Mouse (Mus musculus) liver, embryonic 11.5 days (tissue): ENCODE measurements around the gene Copa. TPM values are rescaled to one million over a fixed set of nuclear protein-coding genes. Genes with fewer than 3 reads are reported as not detected.

ENCODE experiments used
- ATAC-seq: fragments of 200-750 bp; cut with Nextera tagmentation; replicated peaks from 2 replicates; pipeline ENCODE4 v1.8.0; 2017; ENCODE audit warnings: moderate number of reproducible peaks, mild to moderate bottlenecking, moderate TSS enrichment, moderate library complexity; ENCODE audit not compliant: low FRiP score
- DNase-seq: peaks from one replicate; pipeline ENCODE4 v3.0.0-alpha.2; 2017; ENCODE audit warnings: low spot score
- H3K27ac ChIP-seq: fragments of 300-500 bp; sonication (generic); 2 replicates; pipeline ENCODE4 v1.5.1; 2014; ENCODE audit warnings: mild to moderate bottlenecking, low read depth, low read length, control low read depth
- H3K27me3 ChIP-seq: fragments of 300-500 bp; sonication (generic); replicated peaks from 2 replicates; pipeline ENCODE4 v1.6.1; 2014; ENCODE audit warnings: low read length, mixed read lengths; ENCODE audit not compliant: control insufficient read depth, insufficient read depth
- H3K36me3 ChIP-seq: fragments of 300-500 bp; sonication (generic); 2 replicates; pipeline ENCODE4 v1.6.1; 2014; ENCODE audit warnings: mild to moderate bottlenecking, low read length, moderate library complexity, mixed read lengths; ENCODE audit not compliant: control insufficient read depth, insufficient read depth
- H3K4me1 ChIP-seq: fragments of 300-500 bp; sonication (generic); replicated peaks from 2 replicates; pipeline ENCODE4 v1.6.1; 2014; ENCODE audit warnings: low read length, mixed read lengths; ENCODE audit not compliant: control insufficient read depth, insufficient read depth
- H3K4me2 ChIP-seq: fragments of 300-500 bp; sonication (generic); 2 replicates; pipeline ENCODE4 v1.6.1; 2014; ENCODE audit warnings: mild to moderate bottlenecking, control low read depth, moderate library complexity
- H3K4me3 ChIP-seq: fragments of 300-500 bp; sonication (generic); 2 replicates; pipeline ENCODE4 v1.5.1; 2014; ENCODE audit warnings: low read depth, low read length, control low read depth
- H3K9ac ChIP-seq: fragments of 300-500 bp; sonication (generic); 2 replicates; pipeline ENCODE4 v1.6.1; 2014; ENCODE audit warnings: low read depth, low read length, control low read depth
- H3K9me3 ChIP-seq: fragments of 300-500 bp; sonication (generic); 2 replicates; pipeline ENCODE4 v1.6.1; 2016; ENCODE audit warnings: low read length, inconsistent platforms, mixed read lengths; ENCODE audit not compliant: control insufficient read depth
- WGBS: fragments of 180-500 bp; shearing (Covaris S2); extraction: QIAGEN DNeasy Blood & Tissue Kit; methylation state at CpG from one replicate; pipeline ENCODE4 v1.1.7; 2014; 5-methylcytosine and 5-hydroxymethylcytosine counted together
- polyA plus RNA-seq: library from polyadenylated mRNA; unstranded; fragments of >200 nt; fragmentation: Nextera tagmentation; extraction: Ambion mirVana; gene quantifications from 2 replicates; pipeline ENCODE4 v1.2.1, GENCODE M21; 2014

The Copa gene
- polyA plus RNA-seq, 1 experiment from 2014 or later: 137 TPM

- DNase-seq (no peak), ATAC-seq (no peak)
- Histone ChIP-seq H3K4me1 (peaks cover 6% of the 10 kb centered on the region), H3K27me3 (no peaks in the 10 kb centered on the region), H3K36me3 (peaks cover 31% of the 10 kb centered on the region), H3K9me3 (no peaks in the 10 kb centered on the region), H3K27ac (no peak overlapping the region), H3K9ac (no peak overlapping the region), H3K4me2 (no peak overlapping the region), H3K4me3 (no peak overlapping the region)
- WGBS: 88% methylated on average over 3 of the region's 3 CpGs
Measured at GRCm38 (mm10) chr1:172155518-172155917, 73.2 kb downstream of the Copa start.

GRCm38 (mm10) chr1:172159970-172160369 lies 77.6 kb downstream of the Copa start:
- Histone ChIP-seq H3K4me3 (no peak overlapping the region), H3K27me3 (no peaks in the 10 kb centered on the region), H3K27ac (no peak overlapping the region), H3K4me1 (peaks cover 9% of the 10 kb centered on the region), H3K9ac (no peak overlapping the region), H3K36me3 (peaks cover 8% of the 10 kb centered on the region), H3K9me3 (no peaks in the 10 kb centered on the region), H3K4me2 (no peak overlapping the region)
- 68% methylated on average over 4 of the region's 4 CpGs for WGBS
- ATAC-seq (no peak), DNase-seq (no peak)

- ATAC-seq (no peak), DNase-seq (no peak)
- no peak overlapping the region for H3K27ac ChIP-seq
- H3K9me3 ChIP-seq: no peaks in the 10 kb centered on the region
- H3K4me2 ChIP-seq: no peak overlapping the region
- H3K9ac ChIP-seq: no peak overlapping the region
- no peaks in the 10 kb centered on the region for H3K27me3 ChIP-seq
- peaks cover 7% of the 10 kb centered on the region for H3K36me3 ChIP-seq
- peaks cover 9% of the 10 kb centered on the region for H3K4me1 ChIP-seq
- H3K4me3 ChIP-seq: no peak overlapping the region
Measured at GRCm38 (mm10) chr1:172160508-172160907, 78.2 kb downstream of the Copa start.

GRCm38 (mm10) chr1:172162009-172162408 lies 79.7 kb downstream of the Copa start:
- H3K9ac ChIP-seq: no peak overlapping the region
- ATAC-seq (no peak), DNase-seq (no peak)
- H3K4me2 ChIP-seq: no peak overlapping the region
- no peaks in the 10 kb centered on the region for H3K9me3 ChIP-seq
- H3K4me1 ChIP-seq: peaks cover 9% of the 10 kb centered on the region
- no peaks in the 10 kb centered on the region for H3K27me3 ChIP-seq
- H3K36me3 ChIP-seq: peaks cover 11% of the 10 kb centered on the region; the same call in 1 of the 2 replicates
- 88% methylated on average over 1 of the region's 1 CpGs for WGBS
- H3K27ac ChIP-seq: no peak overlapping the region
- H3K4me3 ChIP-seq: no peak overlapping the region

GRCm38 (mm10) chr1:172162959-172163358 lies 80.6 kb downstream of the Copa start:
- H3K27ac ChIP-seq: no peak overlapping the region
- DNase-seq (no peak), ATAC-seq (no peak)
- peaks cover 19% of the 10 kb centered on the region; the same call in 1 of the 2 replicates for H3K36me3 ChIP-seq
- no peaks in the 10 kb centered on the region for H3K27me3 ChIP-seq
- no peak overlapping the region for H3K4me3 ChIP-seq
- no peaks in the 10 kb centered on the region for H3K9me3 ChIP-seq
- no peak overlapping the region for H3K4me2 ChIP-seq
- H3K9ac ChIP-seq: no peak overlapping the region
- WGBS: 88% methylated on average over 6 of the region's 6 CpGs
- H3K4me1 ChIP-seq: peaks cover 9% of the 10 kb centered on the region

- Histone ChIP-seq H3K4me2 (no peak overlapping the region), H3K27me3 (no peaks in the 10 kb centered on the region), H3K36me3 (peaks cover 41% of the 10 kb centered on the region), H3K4me1 (no peaks in the 10 kb centered on the region), H3K9ac (no peak overlapping the region), H3K27ac (no peak overlapping the region), H3K4me3 (no peak overlapping the region), H3K9me3 (no peaks in the 10 kb centered on the region)
- DNase-seq (no peak), ATAC-seq (no peak)
- 92% methylated on average over 5 of the region's 5 CpGs for WGBS
Measured at GRCm38 (mm10) chr1:172167911-172168310, 85.6 kb downstream of the Copa start.

- Histone ChIP-seq H3K9ac (no peak overlapping the region), H3K36me3 (peaks cover 56% of the 10 kb centered on the region), H3K4me1 (no peaks in the 10 kb centered on the region), H3K4me2 (no peak overlapping the region), H3K9me3 (no peaks in the 10 kb centered on the region), H3K27ac (no peak overlapping the region), H3K4me3 (no peak overlapping the region), H3K27me3 (no peaks in the 10 kb centered on the region)
- WGBS: 93% methylated on average over 5 of the region's 5 CpGs
- no peak for ATAC-seq
- DNase-seq: no peak
Measured at GRCm38 (mm10) chr1:172169809-172170208, 87.5 kb downstream of the Copa start.

Other genes with a start within 250 kb of the Copa start
- gene Cd84, start 242.8 kb upstream of the Copa start, polyA plus RNA-seq: 4.3 and 4.6 TPM in 2 replicates
- gene Gm10521, start 186.9 kb upstream of the Copa start, polyA plus RNA-seq: 0.08 TPM in 1 of 2 replicates, not detected in the other
- 0.17 TPM in 1 of 2 replicates, not detected in the other for gene Slamf6, start 165.0 kb upstream of the Copa start, polyA plus RNA-seq
- gene Vangl2, start 54.1 kb upstream of the Copa start, polyA plus RNA-seq: 5.4 and 6.2 TPM in 2 replicates
- 0.11 TPM in 1 of 2 replicates, not detected in the other for gene Nhlh1, start 25.0 kb upstream of the Copa start, polyA plus RNA-seq
- 75.3 and 76.5 TPM in 2 replicates for gene Ncstn, start 266 bp downstream of the Copa start, polyA plus RNA-seq
- 81.8 and 86.4 TPM in 2 replicates for gene Pex19, start 44.2 kb downstream of the Copa start, polyA plus RNA-seq
- gene Dcaf8, start 65.6 kb downstream of the Copa start, polyA plus RNA-seq: 89.2 and 102 TPM in 2 replicates
- 43.4 and 44.8 TPM in 2 replicates for gene Pea15a, start 124.3 kb downstream of the Copa start, polyA plus RNA-seq
- gene Casq1, start 137.3 kb downstream of the Copa start, polyA plus RNA-seq: 2.2 and 4.1 TPM in 2 replicates
- gene Atp1a4, start 175.9 kb downstream of the Copa start, polyA plus RNA-seq: not detected in 2 replicates
- gene Igsf8, start 179.1 kb downstream of the Copa start, polyA plus RNA-seq: 32.9 and 33.9 TPM in 2 replicates
- gene Atp1a2, start 215.5 kb downstream of the Copa start, polyA plus RNA-seq: 0.16 and 0.22 TPM in 2 replicates
- 0.39 and 0.51 TPM in 2 replicates for gene Kcnj9, start 246.8 kb downstream of the Copa start, polyA plus RNA-seq